Mouse (Mus musculus): ENCODE measurements around the gene Dbr1.

The Dbr1 gene

GRCm38 (mm10) chr9:99575677-99576480 is at the start of gene Dbr1:
Gene Dbr1, plus strand, starts transcription at chr9:99575799.
- peak; percentile 99 for DNase-seq

GRCm38 (mm10) chr9:99531865-99532264 is 43.7 kb upstream of the Dbr1 start:
- DNase-seq: no peak

- no peak for DNase-seq
These were observed 29.3 kb upstream of the Dbr1 start for GRCm38 (mm10) chr9:99546259-99546658.

- no peak for DNase-seq
These were observed 23.5 kb upstream of the Dbr1 start for GRCm38 (mm10) chr9:99552068-99552467.

- DNase-seq: no peak
These were observed 22.6 kb upstream of the Dbr1 start for GRCm38 (mm10) chr9:99553049-99553448.

- no peak for DNase-seq
These were observed 21.5 kb upstream of the Dbr1 start for GRCm38 (mm10) chr9:99554052-99554451.

GRCm38 (mm10) chr9:99555253-99555652 is 20.3 kb upstream of the Dbr1 start:
- DNase-seq: no peak

GRCm38 (mm10) chr9:99557580-99558300 is 17.9 kb upstream of the Dbr1 start:
- DNase-seq: no peak

GRCm38 (mm10) chr9:99558824-99559556 is 16.6 kb upstream of the Dbr1 start:
- DNase-seq: no peak

GRCm38 (mm10) chr9:99559557-99559904 is 16.1 kb upstream of the Dbr1 start:
- DNase-seq: no peak

GRCm38 (mm10) chr9:99560389-99560788 is 15.2 kb upstream of the Dbr1 start:
- DNase-seq: no peak

GRCm38 (mm10) chr9:99563714-99564113 is 11.9 kb upstream of the Dbr1 start:
- peak; percentile 89 for DNase-seq

- DNase-seq: no peak
These were observed 7.6 kb upstream of the Dbr1 start for GRCm38 (mm10) chr9:99568023-99568346.

GRCm38 (mm10) chr9:99568347-99569070 is 7.1 kb upstream of the Dbr1 start, which contains the start of gene Armc8:
Gene Armc8, minus strand, starts transcription at chr9:99568899.
- DNase-seq: peak; percentile 99

- DNase-seq: no peak
These were observed 6.6 kb upstream of the Dbr1 start for GRCm38 (mm10) chr9:99569071-99569397.

GRCm38 (mm10) chr9:99580655-99581054 is 5.1 kb downstream of the Dbr1 start:
- no peak for DNase-seq

GRCm38 (mm10) chr9:99587505-99588202 is 12.1 kb downstream of the Dbr1 start:
- DNase-seq: no peak

GRCm38 (mm10) chr9:99591144-99591543 is 15.5 kb downstream of the Dbr1 start:
- no peak for DNase-seq

GRCm38 (mm10) chr9:99599127-99599526 is 23.5 kb downstream of the Dbr1 start:
- peak; percentile 35 for DNase-seq

- peak; percentile 33 for DNase-seq
These were observed 28.0 kb downstream of the Dbr1 start for GRCm38 (mm10) chr9:99603566-99603965.

GRCm38 (mm10) chr9:99612202-99612601 is 36.6 kb downstream of the Dbr1 start, which contains the start of gene A4gnt:
Gene A4gnt, plus strand, starts transcription at chr9:99612502.
- DNase-seq: peak; percentile 14

- peak; percentile 30 for DNase-seq
These were observed 44.1 kb downstream of the Dbr1 start for GRCm38 (mm10) chr9:99619688-99620087.
